Comparison of ENCODE assay signal across 8 mouse cellular contexts in the genomic region with DNA sequence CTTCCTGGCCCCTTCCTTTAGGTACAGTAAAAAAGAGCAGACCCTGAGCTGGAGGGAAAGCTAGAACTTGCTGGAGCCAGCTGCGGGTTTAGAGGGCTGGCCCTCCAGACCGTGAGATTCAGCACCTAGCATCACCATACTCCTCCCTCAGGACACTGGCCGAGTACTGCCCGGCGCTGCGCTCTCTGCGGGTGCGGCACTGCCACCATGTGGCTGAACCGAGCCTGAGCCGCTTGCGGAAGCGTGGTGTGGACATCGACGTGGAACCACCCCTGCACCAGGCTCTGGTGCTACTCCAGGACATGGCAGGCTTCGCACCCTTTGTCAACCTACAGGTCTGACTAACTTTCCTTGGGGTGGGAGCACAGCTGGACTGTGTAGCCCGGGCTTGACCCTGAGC. TPM values are rescaled to one million over a fixed set of nuclear protein-coding genes. Genes with fewer than 3 reads are reported as not detected.
DNase-seq lines count a peak whose midpoint lies in the region; ATAC-seq and TF ChIP-seq lines count a peak whose summit lies in the region.

No protein-coding gene starts in this region.

- peak; percentile 19; the same call in 1 of the 2 replicates for ATAC-seq in heart, embryonic 12.5 days (ENCODE audit: insufficient number of reproducible peaks, low FRiP score)
- peak; percentile 18 for ATAC-seq in kidney, embryonic 16.5 days (ENCODE audit: low FRiP score, low TSS enrichment)
- peak; percentile 59 for ATAC-seq in liver, postnatal 0 days
- no peak for ATAC-seq in neural tube, embryonic 12.5 days (ENCODE audit: low FRiP score, low read depth)

- peaks cover 12 to 43% of the 10 kb centered on the region in 2 experiments for H3K4me1 ChIP-seq in CH12.LX (ENCODE audit: control insufficient read depth in 1 of 2, insufficient read depth in 2 of 2)
- peaks cover 52% of the 10 kb centered on the region for H3K4me1 ChIP-seq in erythroblast, embryonic 14.5 days (ENCODE audit: control insufficient read depth)
- peaks cover 22% of the 10 kb centered on the region for H3K4me1 ChIP-seq in heart, embryonic 12.5 days (replicated peaks)
- H3K4me1 ChIP-seq in kidney, embryonic 16.5 days (ENCODE audit: insufficient read depth, low read length): peaks cover 25% of the 10 kb centered on the region
- H3K4me1 ChIP-seq in liver, postnatal 0 days (ENCODE audit: insufficient read depth): peaks cover 30% of the 10 kb centered on the region
- H3K4me1 ChIP-seq in neural tube, embryonic 12.5 days: peaks cover 33% of the 10 kb centered on the region

- peak; percentile 30; the same call in 1 of the 2 replicates for TF ChIP-seq POLR2A in CH12.LX (IDR thresholded peaks at IDR 0.05; ENCODE audit: low read depth, low read length)

- H3K4me3 ChIP-seq in CH12.LX (replicated peaks in 1 of 3; ENCODE audit: low read depth in 2 of 3, low read length in 2 of 3, poor library complexity in 1 of 3): no peak overlapping the region
- H3K4me3 ChIP-seq in erythroblast, embryonic 14.5 days (replicated peaks): peak overlapping the region; percentile 73
- H3K4me3 ChIP-seq in heart, embryonic 12.5 days: no peak overlapping the region
- no peak overlapping the region for H3K4me3 ChIP-seq in kidney, embryonic 16.5 days (ENCODE audit: low read length)
- H3K4me3 ChIP-seq in liver, postnatal 0 days (ENCODE audit: low read depth, low read length): peak overlapping the region; percentile 53; the same call in 1 of the 2 replicates
- peak overlapping the region; percentile 11; the same call in 1 of the 2 replicates for H3K4me3 ChIP-seq in neural tube, embryonic 12.5 days

- no peak for TF ChIP-seq EP300 in CH12.LX (IDR thresholded peaks at IDR 0.05; ENCODE audit: low read length)
- no peak for TF ChIP-seq EP300 in liver, postnatal 0 days (IDR thresholded peaks at IDR 0.05; ENCODE audit: low read depth)

- dilution Hi-C loops in CH12.LX (cut with MboI; ENCODE audit: extremely low pct_ligation_motif_present, extremely low pct_unique_long_range_greater_than_20kb, low sequenced_read_pairs): no loop called here

- 4% methylated on average over 16 of the region's 16 CpGs for WGBS in heart, embryonic 12.5 days
- 5% methylated on average over 16 of the region's 16 CpGs for WGBS in kidney, embryonic 16.5 days
- 4% methylated on average over 16 of the region's 16 CpGs for WGBS in liver, postnatal 0 days (ENCODE audit: insufficient replicate concordance)
- 7% methylated on average over 16 of the region's 16 CpGs for WGBS in neural tube, embryonic 12.5 days

- H3K27ac ChIP-seq in CH12.LX (ENCODE audit: insufficient read depth, low read depth): no peak overlapping the region
- no peak overlapping the region for H3K27ac ChIP-seq in heart, embryonic 12.5 days (ENCODE audit: poor library complexity, severe bottlenecking)
- no peak overlapping the region for H3K27ac ChIP-seq in kidney, embryonic 16.5 days (ENCODE audit: low read length)
- H3K27ac ChIP-seq in liver, postnatal 0 days (ENCODE audit: low read depth): no peak overlapping the region
- H3K27ac ChIP-seq in neural tube, embryonic 12.5 days: no peak overlapping the region

- no peak overlapping the region for H3K9ac ChIP-seq in CH12.LX (ENCODE audit: insufficient read depth, low read depth)
- no peak overlapping the region for H3K9ac ChIP-seq in heart, embryonic 12.5 days
- H3K9ac ChIP-seq in kidney, embryonic 16.5 days (replicated peaks; ENCODE audit: low read length): no peak overlapping the region
- no peak overlapping the region for H3K9ac ChIP-seq in liver, postnatal 0 days (replicated peaks)
- H3K9ac ChIP-seq in neural tube, embryonic 12.5 days: no peak overlapping the region

- TF ChIP-seq CTCF in CH12.LX (conservative IDR thresholded peaks at IDR 0.05 in 1 of 2, IDR thresholded peaks at IDR 0.05 in 1 of 2; ENCODE audit: low read depth in 2 of 2, low read length in 2 of 2): peak in 1 of 2 experiments; percentile 94; a peak in 2 of 4 replicates
- peak; percentile 98 for TF ChIP-seq CTCF in liver, postnatal 0 days (IDR thresholded peaks at IDR 0.05; ENCODE audit: low read depth)

- no peaks in the 10 kb centered on the region for H3K79me2 ChIP-seq in CH12.LX (replicated peaks; ENCODE audit: control insufficient read depth, extremely low read depth, insufficient read depth, poor library complexity, severe bottlenecking)

- H3K36me3 ChIP-seq in CH12.LX (replicated peaks in 1 of 2; ENCODE audit: control insufficient read depth in 1 of 2, insufficient read depth in 1 of 2, low read length in 1 of 2): peaks cover 22 to 42% of the 10 kb centered on the region in 2 experiments
- H3K36me3 ChIP-seq in erythroblast, embryonic 14.5 days (ENCODE audit: control insufficient read depth): peaks cover 27% of the 10 kb centered on the region
- peaks cover 18% of the 10 kb centered on the region for H3K36me3 ChIP-seq in heart, embryonic 12.5 days
- peaks cover 15% of the 10 kb centered on the region for H3K36me3 ChIP-seq in kidney, embryonic 16.5 days (ENCODE audit: insufficient read depth, low read length)
- peaks cover 15% of the 10 kb centered on the region for H3K36me3 ChIP-seq in liver, postnatal 0 days (replicated peaks; ENCODE audit: insufficient read depth, low read length)
- H3K36me3 ChIP-seq in neural tube, embryonic 12.5 days: peaks cover 29% of the 10 kb centered on the region

- H3K4me2 ChIP-seq in CH12.LX (ENCODE audit: insufficient read depth, low read depth, poor library complexity, severe bottlenecking): no peak overlapping the region
- H3K4me2 ChIP-seq in heart, embryonic 12.5 days: peak overlapping the region; percentile 18; the same call in 1 of the 2 replicates
- H3K4me2 ChIP-seq in kidney, embryonic 16.5 days (replicated peaks; ENCODE audit: low read depth, low read length): peak overlapping the region; percentile 99
- peak overlapping the region; percentile 100 for H3K4me2 ChIP-seq in liver, postnatal 0 days (ENCODE audit: low read depth, low read length)
- peak overlapping the region; percentile 100 for H3K4me2 ChIP-seq in neural tube, embryonic 12.5 days (replicated peaks)

- peak; percentile 87 for TF ChIP-seq RAD21 in CH12.LX (IDR thresholded peaks at IDR 0.05; ENCODE audit: low read depth, low read length)

- H3K9me3 ChIP-seq in CH12.LX (replicated peaks; ENCODE audit: low read length): no peaks in the 10 kb centered on the region
- H3K9me3 ChIP-seq in erythroblast, embryonic 14.5 days (ENCODE audit: control insufficient read depth, low read length): no peaks in the 10 kb centered on the region
- no peaks in the 10 kb centered on the region for H3K9me3 ChIP-seq in heart, embryonic 12.5 days (replicated peaks)
- H3K9me3 ChIP-seq in kidney, embryonic 16.5 days (ENCODE audit: low read length): no peaks in the 10 kb centered on the region
- H3K9me3 ChIP-seq in liver, postnatal 0 days (ENCODE audit: low read length): no peaks in the 10 kb centered on the region
- H3K9me3 ChIP-seq in neural tube, embryonic 12.5 days: no peaks in the 10 kb centered on the region

- H3K27me3 ChIP-seq in CH12.LX (replicated peaks): peaks cover 20% of the 10 kb centered on the region
- H3K27me3 ChIP-seq in erythroblast, embryonic 14.5 days (ENCODE audit: control insufficient read depth): peaks cover 36% of the 10 kb centered on the region
- H3K27me3 ChIP-seq in heart, embryonic 12.5 days (replicated peaks): peaks cover 27% of the 10 kb centered on the region
- H3K27me3 ChIP-seq in kidney, embryonic 16.5 days (ENCODE audit: insufficient read depth, low read length): peaks cover 27% of the 10 kb centered on the region
- peaks cover 20% of the 10 kb centered on the region for H3K27me3 ChIP-seq in liver, postnatal 0 days (ENCODE audit: insufficient read depth, low read length)
- peaks cover 16% of the 10 kb centered on the region for H3K27me3 ChIP-seq in neural tube, embryonic 12.5 days (replicated peaks)

- in situ Hi-C loops in CH12.LX (cut with MboI; ENCODE audit: low pct_ligation_motif_present, low pct_unique_long_range_greater_than_20kb, low sequenced_read_pairs): no loop called here

- peak; percentile 66 for DNase-seq in CH12.LX (ENCODE audit: extremely low read depth)
- peak; percentile 67 to 76 for DNase-seq in adrenal gland, postnatal 4 days (ENCODE audit: low spot score in 2 of 2)
- DNase-seq in liver, postnatal 0 days: peak; percentile 89
- DNase-seq in testis, postnatal 14 days (ENCODE audit: low spot score): peak; percentile 63

RNA-seq across cellular contexts. Expression of gene Fbxl15, which starts 2.0 kb away (rescaled TPM):
- total RNA-seq in CH12.LX (2012; rRNA removed) (9.9 and 10.4 TPM in 2 replicates), CH12.LX (2014; rRNA removed) (6.8 and 9.4 TPM in 2 replicates)
- polyA plus RNA-seq in CH12.LX (2012; ENCODE audit: insufficient read length, low read depth): 7.3 and 7.6 TPM in 2 replicates
- total RNA-seq in adrenal gland, postnatal 4 days (2021): 10 to 100 TPM in 1 of 2 experiments, 1 to 10 TPM in 1; 9.6 to 10.4 TPM
- polyA plus RNA-seq in erythroblast, embryonic 14.5 days (2012): 10.4 and 12.7 TPM in 2 replicates
- polyA plus RNA-seq in heart, embryonic 12.5 days (2016; fragmentation: Nextera tagmentation; extraction: Ambion mirVana): 9.9 and 10.0 TPM in 2 replicates
- polyA plus RNA-seq in kidney, embryonic 16.5 days (2015; fragmentation: Nextera tagmentation; extraction: Ambion mirVana): 22.4 and 26.0 TPM in 2 replicates
- polyA plus RNA-seq in liver, postnatal 0 days (2015; fragmentation: Nextera tagmentation; extraction: Ambion mirVana): 8.6 and 8.8 TPM in 2 replicates
- 26.8 and 28.2 TPM in 2 replicates for polyA plus RNA-seq in neural tube, embryonic 12.5 days (2016; fragmentation: Nextera tagmentation; extraction: Ambion mirVana)

RNA-seq across cellular contexts. Expression of gene Psd, which starts 3.0 kb away (rescaled TPM):
- 1.3 and 2.2 TPM in 2 replicates for total RNA-seq in CH12.LX (2012; rRNA removed)
- total RNA-seq in CH12.LX (2014; rRNA removed): 0.39 and 0.70 TPM in 2 replicates
- polyA plus RNA-seq in CH12.LX (2012; ENCODE audit: insufficient read length, low read depth): 20.1 and 20.6 TPM in 2 replicates
- 10 to 100 TPM; 19.0 to 22.6 TPM for total RNA-seq in adrenal gland, postnatal 4 days (2021)
- 7.6 and 8.3 TPM in 2 replicates for polyA plus RNA-seq in erythroblast, embryonic 14.5 days (2012)
- 12.0 and 13.4 TPM in 2 replicates for polyA plus RNA-seq in heart, embryonic 12.5 days (2016; fragmentation: Nextera tagmentation; extraction: Ambion mirVana)
- 4.5 and 5.4 TPM in 2 replicates for polyA plus RNA-seq in kidney, embryonic 16.5 days (2015; fragmentation: Nextera tagmentation; extraction: Ambion mirVana)
- polyA plus RNA-seq in liver, postnatal 0 days (2015; fragmentation: Nextera tagmentation; extraction: Ambion mirVana): 1.9 and 2.0 TPM in 2 replicates
- polyA plus RNA-seq in neural tube, embryonic 12.5 days (2016; fragmentation: Nextera tagmentation; extraction: Ambion mirVana): 29.9 and 31.6 TPM in 2 replicates

RNA-seq across cellular contexts. Expression of gene Cuedc2, which starts 8.6 kb away (rescaled TPM):
- total RNA-seq in CH12.LX (2012; rRNA removed) (95.1 and 102 TPM in 2 replicates), CH12.LX (2014; rRNA removed) (117 and 120 TPM in 2 replicates)
- 94.4 and 123 TPM in 2 replicates for polyA plus RNA-seq in CH12.LX (2012; ENCODE audit: insufficient read length, low read depth)
- 100 to 1,000 TPM; 106 to 112 TPM for total RNA-seq in adrenal gland, postnatal 4 days (2021)
- 15.7 and 17.4 TPM in 2 replicates for polyA plus RNA-seq in erythroblast, embryonic 14.5 days (2012)
- 97.7 and 116 TPM in 2 replicates for polyA plus RNA-seq in heart, embryonic 12.5 days (2016; fragmentation: Nextera tagmentation; extraction: Ambion mirVana)
- polyA plus RNA-seq in kidney, embryonic 16.5 days (2015; fragmentation: Nextera tagmentation; extraction: Ambion mirVana): 188 and 198 TPM in 2 replicates
- 52.4 and 53.8 TPM in 2 replicates for polyA plus RNA-seq in liver, postnatal 0 days (2015; fragmentation: Nextera tagmentation; extraction: Ambion mirVana)
- 284 and 289 TPM in 2 replicates for polyA plus RNA-seq in neural tube, embryonic 12.5 days (2016; fragmentation: Nextera tagmentation; extraction: Ambion mirVana)

RNA-seq across cellular contexts. Expression of gene Mfsd13a, which starts 11.0 kb away (rescaled TPM):
- total RNA-seq in CH12.LX (2012; rRNA removed) (4.9 and 7.6 TPM in 2 replicates), CH12.LX (2014; rRNA removed) (2.8 and 3.1 TPM in 2 replicates)
- polyA plus RNA-seq in CH12.LX (2012; ENCODE audit: insufficient read length, low read depth): 13.2 and 15.9 TPM in 2 replicates
- 1 to 10 TPM; 4.8 to 5.7 TPM for total RNA-seq in adrenal gland, postnatal 4 days (2021)
- 0.20 and 0.73 TPM in 2 replicates for polyA plus RNA-seq in erythroblast, embryonic 14.5 days (2012)
- polyA plus RNA-seq in heart, embryonic 12.5 days (2016; fragmentation: Nextera tagmentation; extraction: Ambion mirVana): 4.3 and 4.4 TPM in 2 replicates
- polyA plus RNA-seq in kidney, embryonic 16.5 days (2015; fragmentation: Nextera tagmentation; extraction: Ambion mirVana): 14.7 and 16.9 TPM in 2 replicates
- 3.4 and 3.9 TPM in 2 replicates for polyA plus RNA-seq in liver, postnatal 0 days (2015; fragmentation: Nextera tagmentation; extraction: Ambion mirVana)
- 8.5 and 9.3 TPM in 2 replicates for polyA plus RNA-seq in neural tube, embryonic 12.5 days (2016; fragmentation: Nextera tagmentation; extraction: Ambion mirVana)

RNA-seq across cellular contexts. Expression of gene 2310034G01Rik, which starts 20.2 kb away (rescaled TPM):
- total RNA-seq in CH12.LX (2012; rRNA removed) (1.3 and 1.4 TPM in 2 replicates), CH12.LX (2014; rRNA removed) (1.5 and 1.6 TPM in 2 replicates)
- 1.1 and 1.4 TPM in 2 replicates for polyA plus RNA-seq in CH12.LX (2012; ENCODE audit: insufficient read length, low read depth)
- 1 to 10 TPM in 1 of 2 experiments, under 1 TPM in 1; 0.73 to 1.6 TPM for total RNA-seq in adrenal gland, postnatal 4 days (2021)
- not detected in 2 replicates for polyA plus RNA-seq in erythroblast, embryonic 14.5 days (2012)
- polyA plus RNA-seq in heart, embryonic 12.5 days (2016; fragmentation: Nextera tagmentation; extraction: Ambion mirVana): 0.36 and 1.2 TPM in 2 replicates
- polyA plus RNA-seq in kidney, embryonic 16.5 days (2015; fragmentation: Nextera tagmentation; extraction: Ambion mirVana): 2.5 and 2.6 TPM in 2 replicates
- polyA plus RNA-seq in liver, postnatal 0 days (2015; fragmentation: Nextera tagmentation; extraction: Ambion mirVana): 0.75 and 1.0 TPM in 2 replicates
- polyA plus RNA-seq in neural tube, embryonic 12.5 days (2016; fragmentation: Nextera tagmentation; extraction: Ambion mirVana): 2.1 and 2.2 TPM in 2 replicates

Comparison
In these comparisons a context has a peak if more than half of its experiments do, and no peak if none do; other contexts are left out.
1. H3K4me3 ChIP-seq: peak in erythroblast, embryonic 14.5 days (single experiment), liver, postnatal 0 days (single experiment) and neural tube, embryonic 12.5 days (single experiment); none in CH12.LX (0 of 3), heart, embryonic 12.5 days (single experiment) and kidney, embryonic 16.5 days (single experiment).
2. Peak in every context shown above with its lines, with median percentiles within 50 percentile points of each other: DNase-seq.